Mouse (Mus musculus): ENCODE measurements around the gene Rnf24.

Rnf24 gene

DNA sequence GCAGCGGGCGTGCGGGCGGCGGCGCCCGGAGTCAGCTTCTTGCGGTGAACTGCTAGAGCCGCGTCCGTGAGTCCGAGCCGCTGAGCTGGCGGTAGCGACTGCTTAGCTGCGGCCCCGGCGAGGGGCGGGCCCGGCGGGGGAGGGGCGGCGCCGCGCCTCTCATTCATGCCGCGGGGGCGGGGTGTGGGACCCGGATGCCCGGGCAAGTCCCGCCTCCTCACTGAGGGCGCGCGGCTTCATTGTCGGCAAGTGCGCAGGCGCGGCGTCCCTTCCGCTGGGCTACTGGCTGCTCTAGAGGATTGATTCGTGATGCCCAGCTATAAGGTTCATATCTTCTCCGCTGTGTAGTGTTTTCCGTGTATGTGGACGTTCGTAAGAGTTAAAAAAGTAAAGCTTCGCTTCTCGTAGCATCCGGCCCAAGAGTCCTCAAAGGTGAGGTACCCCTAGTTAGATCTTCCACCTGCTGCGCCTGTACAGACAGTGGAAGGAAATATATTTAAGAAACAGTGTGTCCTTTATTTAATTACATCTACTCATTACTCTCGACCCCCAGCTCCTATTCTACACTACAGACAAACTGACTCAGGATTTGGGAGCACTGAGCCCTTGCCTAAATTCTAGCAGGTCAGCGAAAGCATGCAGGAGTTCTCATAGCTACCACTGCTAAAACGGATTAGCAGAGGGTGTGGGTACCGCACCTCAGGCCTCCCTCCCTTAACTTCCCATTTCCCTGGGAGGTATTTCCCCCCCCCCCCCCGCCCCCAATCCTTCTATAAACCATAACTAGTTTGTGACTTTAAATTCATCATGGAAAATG, at the start of gene Rnf24:
Gene Rnf24 (minus strand): TSS at position 146 of the 817 bp plus-strand sequence.
- DNase-seq (ENCODE audit: low spot score in 2 of 2), result peak; percentile 98

DNA sequence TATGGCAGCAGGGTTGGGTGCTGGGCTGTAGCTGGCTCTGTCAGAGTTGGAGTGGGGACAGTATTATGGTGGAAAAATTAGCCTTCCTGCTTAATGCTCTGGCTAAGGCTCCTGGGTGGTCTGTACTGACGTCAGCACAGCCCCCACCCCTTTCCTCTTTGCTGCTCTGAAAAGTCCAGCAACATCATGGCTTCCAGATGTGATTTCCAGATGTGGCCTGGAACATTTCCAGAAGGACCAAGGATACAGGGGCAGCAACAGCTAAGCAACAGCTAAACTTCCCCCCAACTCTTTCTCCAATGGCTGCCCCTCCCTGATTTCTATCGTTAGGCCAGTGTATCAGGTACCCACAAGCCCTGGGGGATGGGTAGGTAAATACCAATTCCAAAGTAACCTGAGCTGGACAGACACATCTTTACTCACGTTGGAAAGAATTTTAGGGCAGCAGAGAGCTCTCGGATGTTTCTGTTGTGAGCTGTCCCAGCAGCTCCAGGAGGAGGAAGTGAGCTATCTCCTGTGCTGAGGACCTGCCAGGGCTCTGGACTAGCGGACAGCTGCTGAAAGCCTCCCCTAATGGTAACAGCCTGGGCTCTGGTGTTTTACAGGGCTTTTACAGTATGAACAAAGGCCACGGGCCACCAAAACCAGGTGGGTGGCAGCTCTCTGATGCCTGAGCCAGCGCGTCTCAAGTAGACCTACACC, 49.3 kb upstream of the Rnf24 start:
- no peak for DNase-seq (ENCODE audit: low spot score in 2 of 2)

DNA sequence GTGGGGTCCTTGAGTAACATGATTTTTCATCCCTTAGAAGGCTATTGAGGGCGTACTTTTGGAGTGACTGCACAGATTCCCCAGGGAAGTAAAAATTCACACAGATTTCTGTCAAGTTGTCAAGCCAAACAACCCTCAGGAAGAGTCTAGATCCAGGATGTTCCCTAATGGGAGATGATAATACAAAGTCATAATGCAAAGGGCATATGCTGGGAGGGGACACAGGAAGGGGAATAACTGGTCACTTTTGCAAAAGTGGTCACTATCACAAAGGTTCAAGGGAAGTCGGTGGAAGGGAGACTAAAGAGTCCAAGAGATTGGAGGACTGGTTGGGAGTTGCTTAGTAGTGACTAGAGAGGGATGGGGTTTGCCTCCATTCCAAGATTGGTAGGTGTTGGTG, 48.2 kb upstream of the Rnf24 start:
- no peak for DNase-seq (ENCODE audit: low spot score in 2 of 2)

GRCm38 (mm10) chr2:131397323-131397848, 44.7 kb upstream of the Rnf24 start:
- no peak for DNase-seq (ENCODE audit: low spot score in 2 of 2)

DNA sequence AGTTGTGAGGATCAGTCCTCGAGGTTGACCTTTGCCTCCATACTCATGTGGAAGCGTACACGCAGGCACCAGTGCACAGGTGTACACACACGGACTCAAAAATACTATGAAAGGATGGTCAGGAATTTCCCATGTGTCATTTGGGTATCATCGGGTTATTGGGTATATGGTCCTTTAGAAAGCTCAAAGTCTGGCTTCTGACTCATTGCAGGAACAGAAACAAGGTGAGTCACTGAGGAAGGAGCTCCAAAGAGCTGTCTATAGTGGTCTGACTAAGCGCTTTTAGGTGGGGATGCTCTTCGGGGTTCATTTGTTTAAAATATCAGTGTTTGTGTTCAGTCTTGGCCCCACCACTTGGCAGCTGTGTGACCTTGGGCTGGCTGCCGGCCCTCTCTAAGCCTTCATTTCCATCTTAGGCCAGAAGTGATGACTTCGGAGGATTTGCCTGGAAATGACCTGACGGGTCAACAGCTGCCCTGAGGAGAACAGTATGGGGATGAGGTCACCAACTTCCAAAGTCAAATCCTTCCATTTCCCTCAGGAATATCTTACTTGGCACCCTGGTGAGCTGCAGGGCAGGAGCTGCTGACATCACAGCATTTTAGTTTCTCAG, 33.8 kb upstream of the Rnf24 start:
- no peak for DNase-seq (ENCODE audit: low spot score in 2 of 2)

GRCm38 (mm10) chr2:131385176-131385575, 32.5 kb upstream of the Rnf24 start:
- no peak for DNase-seq (ENCODE audit: low spot score in 2 of 2)

GRCm38 (mm10) chr2:131379541-131379940, 26.8 kb upstream of the Rnf24 start:
- no peak for DNase-seq (ENCODE audit: low spot score in 2 of 2)

DNA sequence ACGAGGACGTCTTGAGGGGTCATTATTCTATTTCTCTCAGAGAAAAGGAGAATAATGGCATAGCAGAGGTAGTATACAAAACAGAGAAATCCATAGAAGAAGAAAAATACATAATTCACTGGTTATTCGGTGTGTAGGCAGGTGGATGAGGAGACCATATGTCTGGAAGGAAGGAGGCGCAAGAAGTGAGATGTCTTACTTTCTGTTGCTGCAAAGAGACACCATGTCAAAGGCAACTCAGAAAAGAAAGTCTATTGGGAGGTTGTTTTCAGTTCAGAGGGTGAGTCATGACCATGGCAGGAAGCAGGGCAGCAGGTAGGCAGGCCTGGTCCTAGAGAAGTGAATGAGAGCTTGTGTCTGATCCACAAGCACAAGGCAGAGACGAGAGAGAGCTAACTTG, 26.2 kb upstream of the Rnf24 start:
- DNase-seq (ENCODE audit: low spot score in 2 of 2), result no peak

GRCm38 (mm10) chr2:131377055-131377454, 24.4 kb upstream of the Rnf24 start:
- DNase-seq (ENCODE audit: low spot score in 2 of 2), result no peak

GRCm38 (mm10) chr2:131373656-131374055, 21.0 kb upstream of the Rnf24 start:
- DNase-seq (ENCODE audit: low spot score in 2 of 2), result no peak

DNA sequence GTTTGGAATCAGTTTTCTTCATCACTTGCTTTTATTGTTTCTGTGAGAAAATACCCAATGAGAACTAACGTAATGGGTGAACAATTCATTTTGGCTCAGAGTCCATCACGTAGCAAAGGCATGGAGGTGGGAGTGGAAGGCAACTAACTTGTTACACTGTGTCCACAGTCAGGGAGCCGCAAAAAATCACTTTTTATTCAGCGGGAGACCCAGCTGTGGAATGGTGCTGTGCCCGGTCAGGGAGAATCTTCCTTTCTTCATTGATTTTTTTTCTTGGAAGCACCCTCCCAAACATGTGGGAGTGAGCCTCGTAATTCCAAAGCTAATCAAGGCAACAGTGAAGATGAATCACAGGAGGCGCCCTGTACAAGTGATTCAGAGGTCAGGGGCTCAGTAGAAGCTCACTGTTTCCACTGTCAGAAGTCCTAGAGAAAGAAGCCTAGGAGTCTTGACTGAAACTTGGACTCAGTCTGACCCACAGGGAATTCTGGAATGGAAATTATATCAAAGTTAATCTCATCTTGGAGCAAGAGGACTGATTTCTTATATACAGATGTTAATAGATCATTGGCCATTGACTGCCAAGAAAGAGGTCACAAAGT, 19.7 kb upstream of the Rnf24 start:
- no peak for DNase-seq (ENCODE audit: low spot score in 2 of 2)

GRCm38 (mm10) chr2:131371811-131372210, 19.1 kb upstream of the Rnf24 start:
- DNase-seq (ENCODE audit: low spot score in 2 of 2), result no peak

GRCm38 (mm10) chr2:131370828-131371227, 18.1 kb upstream of the Rnf24 start:
- DNase-seq (ENCODE audit: low spot score in 2 of 2), result no peak

GRCm38 (mm10) chr2:131364689-131365088, 12.0 kb upstream of the Rnf24 start:
- DNase-seq (ENCODE audit: low spot score in 2 of 2), result no peak

GRCm38 (mm10) chr2:131358481-131358880, 5.8 kb upstream of the Rnf24 start:
- DNase-seq (ENCODE audit: low spot score in 2 of 2), result no peak

DNA sequence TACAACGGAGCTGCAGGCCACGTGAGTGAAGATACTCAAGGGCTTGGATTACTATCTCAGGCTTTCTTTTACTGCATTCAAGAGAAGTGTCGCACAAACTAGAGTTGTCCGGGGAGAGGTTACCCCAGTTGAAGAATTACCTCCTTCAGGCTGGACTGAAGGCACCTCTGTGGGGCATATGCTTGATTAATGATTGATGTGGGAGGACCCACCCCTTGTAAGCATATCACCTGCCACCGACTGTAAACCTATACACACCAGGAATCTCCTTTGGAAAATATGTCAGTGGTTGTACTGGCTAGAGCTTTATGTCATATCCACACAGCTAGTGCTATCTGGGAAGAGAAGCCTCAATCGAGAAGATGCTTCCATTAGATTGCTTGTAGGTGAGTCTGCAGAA, 1.4 kb upstream of the Rnf24 start:
- no peak for DNase-seq (ENCODE audit: low spot score in 2 of 2)

DNA sequence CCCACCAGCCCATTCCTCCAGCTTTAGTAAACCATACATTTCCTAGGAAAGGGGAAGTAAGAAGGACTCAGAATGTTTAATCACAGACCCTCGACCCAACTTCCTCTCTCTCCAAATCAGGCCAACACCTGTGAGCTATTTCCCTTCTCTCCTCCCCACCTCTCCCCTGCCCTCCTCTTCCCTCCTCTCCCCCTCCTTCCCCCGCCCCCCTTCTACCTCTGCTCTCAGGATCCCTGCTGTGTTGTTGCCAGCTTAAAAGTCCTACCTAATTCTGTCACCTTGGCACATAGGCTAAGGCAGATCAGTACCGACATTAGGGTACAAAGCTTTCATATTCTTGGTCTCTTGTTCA, 848 bp upstream of the Rnf24 start:
- peak in 1 of 2 experiments; percentile 27 for DNase-seq (ENCODE audit: low spot score in 2 of 2)

GRCm38 (mm10) chr2:131351968-131352746, 535 bp downstream of the Rnf24 start:
- DNase-seq (ENCODE audit: low spot score in 2 of 2), result peak in 1 of 2 experiments; percentile 64

- DNase-seq (ENCODE audit: low spot score in 2 of 2), result no peak
Measured at GRCm38 (mm10) chr2:131351471-131351870, 1.2 kb downstream of the Rnf24 start.

DNA sequence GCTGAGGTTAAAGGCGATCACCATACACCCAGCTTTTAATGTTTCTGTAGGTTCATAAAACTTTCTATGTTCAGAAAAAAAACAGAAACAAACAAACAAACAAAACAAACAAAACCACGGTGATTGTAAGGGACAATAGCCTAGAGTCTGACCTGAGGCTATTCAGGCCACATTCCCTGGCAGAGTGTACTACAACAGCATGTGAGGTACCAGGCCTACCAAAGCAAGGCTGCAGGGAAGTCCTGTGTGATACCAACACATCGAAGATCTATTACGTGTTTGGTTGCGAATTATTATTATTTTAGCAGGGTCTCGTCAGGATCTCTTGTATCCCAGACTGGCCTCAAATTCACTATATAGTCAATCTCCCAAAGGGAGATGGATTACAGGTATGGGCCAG, 2.4 kb downstream of the Rnf24 start:
- DNase-seq (ENCODE audit: low spot score in 2 of 2), result no peak

DNA sequence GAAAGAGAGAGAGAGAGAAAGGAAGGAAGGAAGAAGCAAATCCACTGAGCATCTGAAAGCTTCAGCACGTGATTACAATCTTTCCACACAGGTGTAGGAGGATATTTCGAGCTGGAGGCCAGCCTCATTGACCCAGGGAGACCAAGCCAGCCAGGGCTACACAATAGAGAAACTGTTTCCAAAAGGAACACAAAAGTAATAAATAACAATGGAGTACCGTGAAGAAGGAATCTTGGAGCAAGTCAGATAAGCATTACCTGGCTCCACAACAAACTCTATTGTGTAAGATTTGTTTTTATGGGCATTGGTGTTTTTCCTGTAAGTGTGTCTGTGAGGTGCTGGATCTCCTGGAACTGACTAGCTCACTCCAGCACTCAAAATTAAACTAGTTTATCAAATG, 7.1 kb downstream of the Rnf24 start:
- no peak for DNase-seq (ENCODE audit: low spot score in 2 of 2)

Measured in spleen, postnatal 10 days (tissue).